Mouse (Mus musculus): ENCODE measurements around the gene Pomgnt2. TPM values are rescaled to one million over a fixed set of nuclear protein-coding genes. Genes with fewer than 3 reads are reported as not detected.
A peak's percentile ranks its signal among the peaks of the same experiment; 100 is the strongest.

Gene Pomgnt2
- polyA plus RNA-seq, 1 experiment from 2014 or later: 12.1 TPM

DNA sequence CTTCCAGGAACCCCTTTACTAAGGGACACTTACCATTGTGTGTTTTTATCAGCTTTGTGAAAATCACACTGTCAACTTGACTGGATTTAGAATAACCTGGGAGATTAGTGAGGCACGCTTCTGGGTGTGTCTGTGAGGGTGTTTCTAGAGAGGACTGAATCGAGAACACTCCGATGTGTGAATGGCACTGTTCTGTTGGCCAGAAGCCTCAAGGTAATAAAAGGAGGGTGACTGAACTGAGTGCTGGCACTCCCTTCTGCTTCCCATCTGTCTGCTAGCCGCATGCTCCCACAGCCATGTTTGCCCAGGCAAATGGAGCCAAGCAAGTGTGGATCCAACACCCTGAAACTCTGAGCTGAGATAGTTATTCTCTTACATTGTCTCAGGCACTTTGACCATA lies 1.1 kb upstream of the Pomgnt2 start:
- WGBS: 71% methylated on average over 4 of the region's 4 CpGs
- Histone ChIP-seq H3K4me2 (ENCODE audit: low read depth, low read length) (no peak overlapping the region), H3K4me3 (ENCODE audit: low read length) (no peak overlapping the region), H3K4me1 (replicated peaks; ENCODE audit: control insufficient read depth, insufficient read depth, low read length) (peaks cover 5% of the 10 kb centered on the region), H3K27ac (ENCODE audit: low read length) (no peak overlapping the region), H3K9me3 (ENCODE audit: control insufficient read depth, low read length) (no peaks in the 10 kb centered on the region), H3K27me3 (ENCODE audit: control insufficient read depth, insufficient read depth, low read depth, low read length) (no peaks in the 10 kb centered on the region), H3K36me3 (ENCODE audit: control insufficient read depth, insufficient read depth, low read length) (no peaks in the 10 kb centered on the region), H3K9ac (ENCODE audit: low read length) (no peak overlapping the region)
- no peak for ATAC-seq (ENCODE audit: low read depth)

- Histone ChIP-seq H3K27me3 (ENCODE audit: control insufficient read depth, insufficient read depth, low read depth, low read length) (no peaks in the 10 kb centered on the region), H3K4me1 (replicated peaks; ENCODE audit: control insufficient read depth, insufficient read depth, low read length) (peaks cover 5% of the 10 kb centered on the region), H3K36me3 (ENCODE audit: control insufficient read depth, insufficient read depth, low read length) (no peaks in the 10 kb centered on the region), H3K4me2 (ENCODE audit: low read depth, low read length) (peak overlapping the region; percentile 95), H3K27ac (ENCODE audit: low read length) (no peak overlapping the region), H3K9ac (ENCODE audit: low read length) (peak overlapping the region; percentile 87), H3K9me3 (ENCODE audit: control insufficient read depth, low read length) (no peaks in the 10 kb centered on the region), H3K4me3 (ENCODE audit: low read length) (peak overlapping the region; percentile 85)
- ATAC-seq (ENCODE audit: low read depth): peak; percentile 88
- WGBS: 1% methylated on average over 52 of the region's 53 CpGs
Measured at GRCm38 (mm10) chr9:121995508-121996131, 1.3 kb downstream of the Pomgnt2 start.

GRCm38 (mm10) chr9:121995077-121995476 lies 1.8 kb downstream of the Pomgnt2 start:
- Histone ChIP-seq H3K36me3 (ENCODE audit: control insufficient read depth, insufficient read depth, low read length) (no peaks in the 10 kb centered on the region), H3K4me2 (ENCODE audit: low read depth, low read length) (peak overlapping the region; percentile 95), H3K4me3 (ENCODE audit: low read length) (peak overlapping the region; percentile 85), H3K9ac (ENCODE audit: low read length) (peak overlapping the region; percentile 87), H3K27ac (ENCODE audit: low read length) (no peak overlapping the region), H3K9me3 (ENCODE audit: control insufficient read depth, low read length) (no peaks in the 10 kb centered on the region), H3K27me3 (ENCODE audit: control insufficient read depth, insufficient read depth, low read depth, low read length) (no peaks in the 10 kb centered on the region), H3K4me1 (replicated peaks; ENCODE audit: control insufficient read depth, insufficient read depth, low read length) (peaks cover 5% of the 10 kb centered on the region)
- WGBS: 9% methylated on average over 10 of the region's 10 CpGs
- ATAC-seq (ENCODE audit: low read depth): no peak

DNA sequence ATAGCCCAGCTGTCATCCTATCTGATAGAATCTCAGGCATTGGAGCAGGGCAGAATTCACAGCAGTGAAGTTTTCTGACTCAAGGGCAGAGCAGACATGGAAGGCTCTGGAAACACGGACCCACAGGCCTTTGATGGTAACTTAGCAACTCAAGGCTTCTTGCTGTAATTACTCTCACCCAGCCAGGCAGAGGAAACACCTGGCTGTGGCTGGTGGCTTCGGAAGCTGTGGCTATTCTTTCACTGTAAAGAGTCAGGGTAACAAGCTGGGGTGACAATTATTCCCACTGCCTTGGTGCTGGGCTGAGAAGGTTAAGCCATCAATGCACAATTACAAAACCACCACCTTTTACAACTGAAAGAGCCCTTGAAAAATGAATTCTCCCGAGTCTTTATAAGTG lies 3.9 kb downstream of the Pomgnt2 start:
- WGBS: 63% methylated on average over 3 of the region's 3 CpGs
- no peaks in the 10 kb centered on the region for H3K36me3 ChIP-seq (ENCODE audit: control insufficient read depth, insufficient read depth, low read length)
- H3K9me3 ChIP-seq (ENCODE audit: control insufficient read depth, low read length): no peaks in the 10 kb centered on the region
- no peak overlapping the region for H3K4me3 ChIP-seq (ENCODE audit: low read length)
- H3K4me2 ChIP-seq (ENCODE audit: low read depth, low read length): no peak overlapping the region
- ATAC-seq (ENCODE audit: low read depth): no peak
- no peaks in the 10 kb centered on the region for H3K27me3 ChIP-seq (ENCODE audit: control insufficient read depth, insufficient read depth, low read depth, low read length)
- H3K27ac ChIP-seq (ENCODE audit: low read length): no peak overlapping the region
- peaks cover 5% of the 10 kb centered on the region for H3K4me1 ChIP-seq (replicated peaks; ENCODE audit: control insufficient read depth, insufficient read depth, low read length)
- H3K9ac ChIP-seq (ENCODE audit: low read length): no peak overlapping the region

DNA sequence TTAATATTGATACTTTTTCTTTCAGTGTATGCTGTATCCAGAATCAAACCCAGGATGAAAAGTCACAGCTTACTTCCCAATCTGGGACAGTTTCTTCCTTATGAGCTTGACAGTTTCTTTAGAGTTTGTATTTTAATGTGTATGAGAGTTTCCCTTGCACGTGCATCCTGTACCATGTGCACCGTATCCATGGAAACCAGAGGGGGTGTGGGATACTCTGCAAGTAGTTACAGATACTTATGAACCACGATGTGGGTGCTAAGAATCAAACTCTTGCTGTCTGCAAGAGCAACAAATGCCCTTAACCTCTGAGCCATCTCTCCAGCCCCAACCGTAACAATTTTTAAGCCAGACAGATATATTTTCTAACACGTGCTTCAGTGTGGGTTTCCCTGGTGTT lies 5.9 kb downstream of the Pomgnt2 start:
- Histone ChIP-seq H3K36me3 (ENCODE audit: control insufficient read depth, insufficient read depth, low read length) (no peaks in the 10 kb centered on the region), H3K27me3 (ENCODE audit: control insufficient read depth, insufficient read depth, low read depth, low read length) (no peaks in the 10 kb centered on the region), H3K4me2 (ENCODE audit: low read depth, low read length) (no peak overlapping the region), H3K9ac (ENCODE audit: low read length) (no peak overlapping the region), H3K4me3 (ENCODE audit: low read length) (no peak overlapping the region), H3K4me1 (replicated peaks; ENCODE audit: control insufficient read depth, insufficient read depth, low read length) (peaks cover 5% of the 10 kb centered on the region), H3K27ac (ENCODE audit: low read length) (no peak overlapping the region), H3K9me3 (ENCODE audit: control insufficient read depth, low read length) (no peaks in the 10 kb centered on the region)
- WGBS: 55% methylated on average over 5 of the region's 5 CpGs
- no peak for ATAC-seq (ENCODE audit: low read depth)

GRCm38 (mm10) chr9:121989536-121989935 lies 7.4 kb downstream of the Pomgnt2 start:
- H3K36me3 ChIP-seq (ENCODE audit: control insufficient read depth, insufficient read depth, low read length): no peaks in the 10 kb centered on the region
- no peak overlapping the region for H3K27ac ChIP-seq (ENCODE audit: low read length)
- H3K4me3 ChIP-seq (ENCODE audit: low read length): no peak overlapping the region
- no peaks in the 10 kb centered on the region for H3K4me1 ChIP-seq (replicated peaks; ENCODE audit: control insufficient read depth, insufficient read depth, low read length)
- no peak for ATAC-seq (ENCODE audit: low read depth)
- WGBS: 62% methylated on average over 5 of the region's 5 CpGs
- no peak overlapping the region for H3K4me2 ChIP-seq (ENCODE audit: low read depth, low read length)
- no peaks in the 10 kb centered on the region for H3K9me3 ChIP-seq (ENCODE audit: control insufficient read depth, low read length)
- no peak overlapping the region for H3K9ac ChIP-seq (ENCODE audit: low read length)
- H3K27me3 ChIP-seq (ENCODE audit: control insufficient read depth, insufficient read depth, low read depth, low read length): no peaks in the 10 kb centered on the region

GRCm38 (mm10) chr9:121988910-121989309 lies 8.0 kb downstream of the Pomgnt2 start:
- H3K27me3 ChIP-seq (ENCODE audit: control insufficient read depth, insufficient read depth, low read depth, low read length): no peaks in the 10 kb centered on the region
- H3K4me3 ChIP-seq (ENCODE audit: low read length): no peak overlapping the region
- 64% methylated on average over 3 of the region's 3 CpGs for WGBS
- H3K36me3 ChIP-seq (ENCODE audit: control insufficient read depth, insufficient read depth, low read length): no peaks in the 10 kb centered on the region
- no peak overlapping the region for H3K9ac ChIP-seq (ENCODE audit: low read length)
- no peak overlapping the region for H3K4me2 ChIP-seq (ENCODE audit: low read depth, low read length)
- no peaks in the 10 kb centered on the region for H3K4me1 ChIP-seq (replicated peaks; ENCODE audit: control insufficient read depth, insufficient read depth, low read length)
- no peak for ATAC-seq (ENCODE audit: low read depth)
- H3K27ac ChIP-seq (ENCODE audit: low read length): no peak overlapping the region
- H3K9me3 ChIP-seq (ENCODE audit: control insufficient read depth, low read length): no peaks in the 10 kb centered on the region

- 65% methylated on average over 15 of the region's 15 CpGs for WGBS
- Histone ChIP-seq H3K36me3 (ENCODE audit: control insufficient read depth, insufficient read depth, low read length) (no peaks in the 10 kb centered on the region), H3K27ac (ENCODE audit: low read length) (no peak overlapping the region), H3K9ac (ENCODE audit: low read length) (no peak overlapping the region), H3K4me3 (ENCODE audit: low read length) (no peak overlapping the region), H3K4me1 (replicated peaks; ENCODE audit: control insufficient read depth, insufficient read depth, low read length) (no peaks in the 10 kb centered on the region), H3K27me3 (ENCODE audit: control insufficient read depth, insufficient read depth, low read depth, low read length) (no peaks in the 10 kb centered on the region), H3K4me2 (ENCODE audit: low read depth, low read length) (no peak overlapping the region), H3K9me3 (ENCODE audit: control insufficient read depth, low read length) (no peaks in the 10 kb centered on the region)
- ATAC-seq (ENCODE audit: low read depth): peak; percentile 15; the same call in 1 of the 2 replicates
Measured at GRCm38 (mm10) chr9:121984465-121985461, 12.1 kb downstream of the Pomgnt2 start.

GRCm38 (mm10) chr9:121983504-121983903 lies 13.4 kb downstream of the Pomgnt2 start:
- no peaks in the 10 kb centered on the region for H3K36me3 ChIP-seq (ENCODE audit: control insufficient read depth, insufficient read depth, low read length)
- no peak overlapping the region for H3K27ac ChIP-seq (ENCODE audit: low read length)
- H3K9me3 ChIP-seq (ENCODE audit: control insufficient read depth, low read length): no peaks in the 10 kb centered on the region
- H3K4me2 ChIP-seq (ENCODE audit: low read depth, low read length): no peak overlapping the region
- H3K4me3 ChIP-seq (ENCODE audit: low read length): no peak overlapping the region
- no peaks in the 10 kb centered on the region for H3K4me1 ChIP-seq (replicated peaks; ENCODE audit: control insufficient read depth, insufficient read depth, low read length)
- peak; percentile 35; the same call in 1 of the 2 replicates for ATAC-seq (ENCODE audit: low read depth)
- H3K27me3 ChIP-seq (ENCODE audit: control insufficient read depth, insufficient read depth, low read depth, low read length): no peaks in the 10 kb centered on the region
- 41% methylated on average over 15 of the region's 15 CpGs for WGBS
- no peak overlapping the region for H3K9ac ChIP-seq (ENCODE audit: low read length)
